Mouse (Mus musculus): Measurements from ENCODE around the gene C87436.

Gene C87436

GRCm38 (mm10) chr6:86431531-86431930 is 6.6 kb upstream of the C87436 start:
- DNase-seq = no peak

- DNase-seq = no peak
These were observed 4.5 kb upstream of the C87436 start for GRCm38 (mm10) chr6:86433696-86434095.

GRCm38 (mm10) chr6:86437711-86438110 is 463 bp upstream of the C87436 start:
- peak; percentile 49 to 60 for DNase-seq

GRCm38 (mm10) chr6:86439119-86439496 is 934 bp downstream of the C87436 start:
- DNase-seq = no peak

GRCm38 (mm10) chr6:86439531-86439930 is 1.4 kb downstream of the C87436 start:
- no peak for DNase-seq

- DNase-seq = no peak
These were observed 3.4 kb downstream of the C87436 start for GRCm38 (mm10) chr6:86441571-86441970.

- DNase-seq = no peak
These were observed 7.4 kb downstream of the C87436 start for GRCm38 (mm10) chr6:86445551-86445950.

- no peak for DNase-seq
These were observed 8.9 kb downstream of the C87436 start for GRCm38 (mm10) chr6:86446927-86447568.

GRCm38 (mm10) chr6:86456727-86457126 is 18.6 kb downstream of the C87436 start:
- no peak for DNase-seq

- DNase-seq = no peak
These were observed 24.9 kb downstream of the C87436 start for GRCm38 (mm10) chr6:86463079-86463478.

GRCm38 (mm10) chr6:86471317-86471716 is 33.1 kb downstream of the C87436 start:
- no peak for DNase-seq

GRCm38 (mm10) chr6:86471760-86472099 is 33.6 kb downstream of the C87436 start:
- no peak for DNase-seq

GRCm38 (mm10) chr6:86472100-86472955 is 34.2 kb downstream of the C87436 start:
- DNase-seq = peak; percentile 100

GRCm38 (mm10) chr6:86473077-86473476 is 34.9 kb downstream of the C87436 start:
- peak; percentile 32 to 48 for DNase-seq

- DNase-seq = no peak
These were observed 35.9 kb downstream of the C87436 start for GRCm38 (mm10) chr6:86474072-86474471.

- DNase-seq = no peak
These were observed 36.5 kb downstream of the C87436 start for GRCm38 (mm10) chr6:86474646-86475181.

GRCm38 (mm10) chr6:86475462-86476167 is 37.4 kb downstream of the C87436 start:
- peak in 1 of 2 experiments; percentile 19 for DNase-seq

- no peak for DNase-seq
These were observed 38.8 kb downstream of the C87436 start for GRCm38 (mm10) chr6:86476931-86477330.

GRCm38 (mm10) chr6:86479311-86479710 is 41.1 kb downstream of the C87436 start:
- DNase-seq = peak; percentile 31 to 35

- DNase-seq = no peak
These were observed 41.6 kb downstream of the C87436 start for GRCm38 (mm10) chr6:86479816-86480188.

GRCm38 (mm10) chr6:86480189-86480831 is 42.1 kb downstream of the C87436 start:
- DNase-seq = peak; percentile 33 to 45

- DNase-seq = no peak
These were observed 43.7 kb downstream of the C87436 start for GRCm38 (mm10) chr6:86481871-86482270.

Measured in cerebellum, postnatal 14 days (tissue).